Mouse (Mus musculus): ENCODE data around the gene Raph1.
"Not testable (repeated sequence)": the region's sequence is repeated elsewhere in the genome, so short reads cannot be mapped to it uniquely, and the experiment has no call there.

Raph1 gene

DNA sequence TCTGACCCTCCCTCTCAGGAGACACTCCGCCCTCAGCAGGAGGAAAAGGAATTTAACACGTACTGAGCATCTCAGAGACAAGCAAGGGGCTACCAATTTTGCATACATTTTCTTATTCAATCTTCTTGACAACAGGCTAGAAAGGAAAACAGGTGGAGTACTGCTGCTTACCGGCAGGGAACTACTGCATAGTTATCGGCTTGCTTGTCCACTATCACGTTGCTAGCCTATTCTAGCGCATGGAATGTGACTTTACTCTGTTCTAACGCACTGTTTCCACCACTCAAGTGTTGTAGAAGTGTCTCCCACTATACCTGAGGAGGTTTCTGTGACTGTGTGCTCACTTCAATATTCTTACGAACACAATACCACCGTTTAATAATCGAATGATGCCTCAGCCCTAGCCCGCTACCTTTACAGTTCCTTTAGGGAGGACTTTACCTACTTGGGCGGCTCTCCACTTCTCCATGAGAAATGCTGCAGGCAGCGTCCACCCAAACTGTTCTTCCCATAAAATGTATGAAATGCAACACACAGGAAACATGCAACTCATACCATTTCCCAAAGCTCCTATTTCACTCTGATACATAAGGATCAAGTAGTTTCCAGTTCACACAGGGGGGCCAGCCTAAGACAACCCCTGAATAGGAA is 1.5 kb downstream of the Raph1 start:
- DNase-seq (ENCODE audit: low spot score): peak; percentile 67

DNA sequence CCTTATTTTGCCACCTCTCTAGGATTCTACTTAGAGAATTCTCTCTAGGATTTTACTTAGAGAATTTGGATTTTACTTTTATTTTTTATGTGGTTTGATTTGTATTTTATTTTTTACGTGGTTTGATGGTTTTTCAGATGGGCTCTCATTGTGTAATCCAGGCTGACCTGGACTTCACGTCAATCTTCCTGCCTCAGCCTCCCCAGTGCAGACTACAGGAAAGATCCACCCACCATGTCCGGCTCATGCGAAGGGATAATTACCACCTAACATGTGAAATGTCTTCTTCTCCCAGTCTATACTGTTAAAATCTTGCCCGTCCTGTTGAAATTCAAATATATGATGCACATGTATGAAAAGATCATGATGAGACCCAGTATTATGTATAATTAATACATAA is 2.2 kb downstream of the Raph1 start:
- DNase-seq (ENCODE audit: low spot score): no peak

DNA sequence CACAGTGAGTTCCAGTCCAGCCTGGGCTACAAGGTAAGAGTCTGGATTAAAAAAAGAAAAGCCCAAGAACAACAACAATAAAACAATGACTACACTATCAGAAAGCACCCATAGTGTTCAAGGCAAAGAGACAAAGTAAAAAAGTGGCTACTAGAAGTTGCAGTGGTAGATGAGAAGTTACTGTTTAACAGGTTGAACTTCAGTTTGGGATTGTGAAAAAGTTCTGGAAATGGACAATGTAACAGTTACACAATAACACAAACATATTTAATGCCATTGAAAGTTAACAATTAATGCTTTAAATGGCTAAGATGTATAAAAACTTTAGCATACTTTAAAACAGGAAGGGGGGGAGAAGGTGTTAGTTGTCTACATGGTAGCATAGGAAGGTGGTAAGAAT is 3.9 kb downstream of the Raph1 start:
- DNase-seq (ENCODE audit: low spot score): no peak

DNA sequence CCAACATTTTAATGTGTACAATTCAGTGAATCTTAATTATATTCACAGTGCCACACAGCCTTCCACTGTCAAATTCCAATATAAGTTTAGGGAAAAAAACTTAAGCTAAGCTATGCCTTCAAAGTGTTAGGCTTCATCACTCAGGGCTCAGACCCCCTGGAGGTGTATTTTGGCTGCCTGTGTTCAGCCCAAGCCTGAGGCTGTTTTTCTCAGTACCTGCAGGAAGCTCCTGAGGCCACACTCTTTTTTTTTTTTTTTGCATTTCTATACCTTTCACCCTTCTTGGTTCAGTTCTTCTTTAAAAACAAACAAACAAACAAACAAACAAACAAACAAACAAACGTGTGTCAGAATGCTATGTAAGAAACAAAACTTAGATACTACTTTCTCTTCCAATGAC is 23.2 kb downstream of the Raph1 start:
- DNase-seq (ENCODE audit: low spot score): no peak

DNA sequence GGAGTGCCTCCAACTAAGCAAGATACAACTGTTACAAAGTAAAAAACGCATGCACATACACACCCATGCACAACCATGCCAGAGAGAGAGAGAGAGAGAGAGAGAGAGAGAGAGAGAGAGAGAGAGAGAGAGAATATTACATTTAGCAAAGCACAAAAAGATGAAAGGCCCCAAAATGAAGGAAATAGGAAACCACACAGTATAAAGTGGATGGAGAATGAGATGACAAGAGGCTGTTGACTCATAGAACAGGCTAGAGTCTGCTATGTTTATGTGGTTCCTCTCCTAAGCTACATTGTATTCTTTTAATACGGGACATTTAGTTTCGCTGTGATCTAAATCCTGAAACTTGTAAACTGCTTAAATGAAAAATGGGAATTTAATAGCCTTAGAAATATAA is 27.6 kb downstream of the Raph1 start:
- no peak for DNase-seq (ENCODE audit: low spot score)

DNA sequence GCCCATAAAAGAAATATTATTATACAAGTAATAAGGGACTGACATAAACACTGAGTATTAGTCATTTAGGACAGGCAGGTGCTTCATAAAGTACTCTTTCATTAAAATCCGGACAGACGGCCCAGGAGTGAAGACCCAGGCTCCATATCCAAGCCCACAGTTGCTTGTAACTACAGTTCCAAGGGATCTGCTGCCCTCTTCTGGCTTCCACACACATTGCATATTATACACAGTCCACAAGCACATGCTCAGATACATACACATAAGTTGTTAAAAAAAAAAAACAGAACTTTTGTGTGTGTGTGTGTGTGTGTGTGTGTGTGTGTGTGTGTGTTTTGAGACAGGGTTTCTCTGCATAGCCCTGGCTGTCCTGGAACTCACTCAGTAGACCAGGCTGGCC is 32.0 kb downstream of the Raph1 start:
- DNase-seq (ENCODE audit: low spot score): peak; percentile 34

DNA sequence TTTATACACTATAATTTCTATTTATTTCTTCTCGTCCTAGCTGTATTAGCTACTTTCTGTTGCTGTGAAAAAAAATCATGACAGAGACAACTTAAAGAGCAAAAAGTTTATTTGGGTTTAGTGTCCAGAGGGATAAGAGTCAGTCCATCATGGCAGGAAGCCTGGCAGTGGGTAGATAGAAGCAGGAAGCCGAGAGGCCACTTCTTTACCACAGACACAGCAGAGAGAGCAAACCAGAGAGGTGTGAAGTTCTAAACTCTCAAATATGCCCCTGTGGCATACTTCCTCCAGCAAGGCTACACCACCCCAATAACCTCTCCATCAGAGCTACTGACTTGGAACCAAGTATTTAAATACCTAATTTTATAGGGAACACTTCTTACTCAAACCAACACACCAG is 36.3 kb downstream of the Raph1 start:
- DNase-seq (ENCODE audit: low spot score): no peak

DNA sequence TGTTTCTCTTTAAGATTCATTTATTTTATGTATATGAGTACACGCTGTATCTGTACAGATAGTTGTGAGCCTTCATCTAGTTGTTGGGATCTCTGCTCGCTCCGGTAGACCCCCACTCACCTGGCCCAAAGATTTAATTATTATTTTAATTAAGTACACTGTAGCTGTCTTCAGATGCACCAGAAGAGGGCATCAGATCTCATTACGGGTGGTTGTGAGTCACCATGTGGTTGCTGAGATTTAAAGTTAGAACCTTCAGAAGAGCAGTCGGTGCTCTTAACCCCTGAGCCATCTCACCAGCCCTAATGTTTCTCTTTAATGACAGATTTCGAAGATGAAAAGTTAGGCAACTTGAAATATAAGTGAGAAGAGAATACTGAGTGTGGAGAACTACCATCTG is 36.8 kb downstream of the Raph1 start:
- DNase-seq (ENCODE audit: low spot score): no peak

DNA sequence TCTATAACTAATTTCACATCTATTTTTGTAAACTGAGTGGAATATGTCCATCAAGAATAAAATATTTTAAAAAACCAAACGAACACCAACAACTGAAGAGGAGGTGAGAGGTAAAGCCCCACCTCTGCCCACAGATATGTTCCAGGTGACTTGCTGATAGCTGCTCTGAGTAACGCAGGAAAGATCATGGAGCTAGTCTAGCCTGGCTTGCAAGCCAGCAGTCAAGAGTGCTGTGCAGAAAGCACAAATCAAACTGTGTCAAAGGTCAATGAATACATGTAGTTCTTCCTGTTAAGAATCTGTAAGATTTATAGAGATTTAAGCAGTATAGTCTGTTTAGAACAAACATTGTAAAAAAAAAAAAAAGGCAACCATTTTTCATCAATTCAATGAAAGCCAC is 56.3 kb downstream of the Raph1 start:
- no peak for DNase-seq (ENCODE audit: low spot score)

DNA sequence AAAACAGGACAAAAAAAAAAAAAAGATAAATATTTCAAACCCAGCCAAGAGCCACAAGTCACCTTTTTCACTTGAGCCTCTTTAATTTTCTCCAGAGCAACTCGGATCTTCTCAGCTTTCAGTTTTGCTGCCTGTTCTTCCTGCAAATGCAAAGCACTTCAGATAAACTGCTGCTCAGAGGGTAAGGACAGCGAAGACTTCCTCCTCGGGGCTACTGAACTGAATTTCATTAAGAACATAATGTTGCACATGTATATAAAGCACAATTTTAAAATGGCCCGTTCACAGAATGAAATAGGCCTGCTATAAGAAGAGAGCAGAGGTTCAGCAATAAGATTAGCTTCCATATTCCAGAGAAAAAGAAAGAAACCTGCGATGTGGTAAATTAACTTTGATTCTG is 63.4 kb downstream of the Raph1 start:
- no peak for DNase-seq (ENCODE audit: low spot score)

DNA sequence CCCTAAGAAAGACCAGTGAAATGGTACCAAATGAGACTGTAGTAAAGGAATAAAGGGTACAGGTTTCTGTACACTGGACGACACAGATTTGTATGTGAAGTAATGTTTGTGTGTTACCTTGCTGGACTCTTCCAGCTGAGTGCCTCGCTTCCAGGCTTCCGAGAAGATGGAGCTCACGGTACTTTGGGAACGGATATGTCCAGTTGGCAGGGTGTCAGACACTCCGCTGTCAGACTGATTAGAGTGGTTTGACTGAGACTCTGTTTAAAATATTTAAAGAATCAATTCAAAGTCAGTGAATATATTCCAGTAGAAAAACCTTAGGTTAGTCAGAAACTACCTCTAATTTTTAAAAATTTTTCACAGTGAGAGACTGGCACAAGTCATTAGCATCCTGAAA is 73.5 kb downstream of the Raph1 start:
- no peak for DNase-seq (ENCODE audit: low spot score)

DNA sequence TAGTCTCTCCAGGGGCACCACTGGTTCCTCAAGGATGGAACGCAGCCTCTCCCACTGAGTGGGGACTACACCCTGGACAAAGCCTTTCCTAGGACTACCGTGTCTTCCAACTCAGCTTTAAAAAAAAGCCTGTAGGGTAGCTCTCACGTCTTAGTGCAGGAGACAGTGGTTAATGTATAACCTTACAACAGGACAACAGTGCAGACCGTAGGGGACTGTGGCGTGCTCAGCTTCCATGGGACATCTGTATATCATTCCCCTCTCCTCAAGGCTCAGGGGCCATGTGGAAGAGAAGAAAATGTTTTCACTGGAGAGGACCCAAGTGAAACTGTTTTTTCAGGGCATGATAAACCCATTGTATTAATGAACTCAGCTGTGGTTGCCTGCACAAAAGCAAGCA is 74.5 kb downstream of the Raph1 start:
- DNase-seq (ENCODE audit: low spot score): no peak

DNA sequence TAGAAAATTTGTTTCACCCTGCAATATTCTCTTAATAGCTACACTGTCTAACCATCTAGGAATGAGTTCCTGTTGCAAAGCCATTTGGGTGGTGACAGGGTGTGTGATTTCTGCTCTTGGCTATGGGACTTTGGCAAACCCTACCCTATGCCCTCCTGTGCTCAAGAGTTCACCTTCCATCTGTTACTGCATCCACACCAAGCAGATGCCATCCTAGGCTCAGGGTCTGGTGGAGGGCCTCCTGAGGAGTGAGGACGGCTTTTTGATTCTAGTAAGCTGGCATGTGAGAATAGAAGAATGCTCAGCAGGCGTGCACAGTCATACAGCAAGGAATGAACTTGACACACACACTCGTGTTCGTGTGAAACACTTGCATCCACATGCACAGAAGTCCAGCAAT is 76.4 kb downstream of the Raph1 start:
- no peak for DNase-seq (ENCODE audit: low spot score)

DNA sequence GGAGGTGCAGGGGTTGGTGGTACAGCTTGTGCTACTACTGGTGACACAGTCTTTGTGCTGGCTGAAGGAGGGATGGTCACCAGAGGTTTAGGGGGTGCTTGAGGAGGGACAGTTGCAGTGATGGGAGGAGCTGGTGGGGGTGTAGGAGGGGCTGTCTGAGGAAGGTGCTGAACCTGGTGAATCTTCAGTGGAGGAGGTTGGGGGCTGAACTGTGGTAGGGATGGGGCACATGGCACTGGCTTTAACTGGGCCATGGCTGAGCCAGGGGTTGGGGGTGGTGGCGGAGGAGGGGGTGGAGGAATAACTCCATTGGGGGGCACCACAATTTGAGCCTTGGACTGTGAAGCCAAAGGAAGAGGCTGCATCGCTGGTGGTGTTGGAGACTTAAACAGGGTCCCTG is 77.2 kb downstream of the Raph1 start:
- DNase-seq (ENCODE audit: low spot score): no peak

DNA sequence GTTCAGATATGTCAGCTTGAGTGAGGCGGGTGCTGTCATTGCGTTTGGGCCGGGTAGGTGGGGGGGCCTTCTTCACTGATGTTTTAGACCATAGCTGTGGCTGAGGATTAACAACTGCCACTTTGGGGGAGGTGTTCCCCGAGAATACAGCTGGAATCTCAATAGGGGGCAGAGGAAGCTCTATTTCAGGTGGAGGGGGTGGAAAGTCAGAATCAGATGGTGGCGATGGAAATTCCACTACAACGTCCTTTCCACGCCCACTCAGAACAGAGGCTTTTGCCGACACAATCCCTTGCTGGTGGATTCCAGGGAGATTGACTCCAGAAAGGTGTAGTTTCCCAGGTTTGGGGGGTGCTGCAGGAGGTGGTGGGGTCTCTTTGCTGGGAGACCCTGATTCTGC is 78.3 kb downstream of the Raph1 start:
- DNase-seq (ENCODE audit: low spot score): no peak

DNA sequence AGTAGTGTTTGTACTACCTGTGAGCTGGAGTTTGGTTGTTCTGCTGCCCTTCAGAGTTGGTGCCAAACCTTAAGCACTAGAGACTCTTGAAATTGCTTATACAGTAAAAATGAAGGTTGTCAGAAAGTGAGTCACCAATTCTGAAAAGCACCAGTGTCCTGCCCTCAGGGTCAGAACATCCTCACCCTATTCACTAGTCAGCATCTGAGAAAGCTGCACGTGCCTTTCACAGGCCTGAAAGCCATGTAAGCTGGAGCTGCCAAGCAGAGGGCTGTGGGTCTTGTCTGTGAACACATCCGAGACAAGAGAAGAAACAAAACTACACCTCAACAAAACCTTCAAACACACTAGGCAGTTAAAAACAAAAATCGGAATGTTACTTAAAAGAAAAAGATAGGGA is 81.3 kb downstream of the Raph1 start:
- DNase-seq (ENCODE audit: low spot score): no peak

DNA sequence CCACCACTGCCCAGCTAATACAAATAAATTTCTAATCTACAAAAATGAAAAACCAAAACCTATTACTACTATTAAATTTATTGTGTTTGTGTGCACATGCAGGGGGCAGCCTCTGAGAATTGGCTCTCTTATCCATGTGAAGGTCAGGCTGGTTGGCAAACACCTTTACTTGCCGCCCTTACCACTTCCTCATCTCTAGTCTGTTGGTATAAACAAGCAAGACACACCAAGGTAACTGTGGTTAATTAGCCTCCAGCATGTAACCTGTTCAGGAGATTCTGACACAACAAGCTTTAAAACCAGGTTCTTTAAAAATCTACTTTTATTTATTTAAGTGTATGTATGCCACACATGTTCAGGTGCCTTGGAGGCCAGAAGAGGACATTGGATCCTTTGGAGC is 84.0 kb downstream of the Raph1 start:
- DNase-seq (ENCODE audit: low spot score): no peak

DNA sequence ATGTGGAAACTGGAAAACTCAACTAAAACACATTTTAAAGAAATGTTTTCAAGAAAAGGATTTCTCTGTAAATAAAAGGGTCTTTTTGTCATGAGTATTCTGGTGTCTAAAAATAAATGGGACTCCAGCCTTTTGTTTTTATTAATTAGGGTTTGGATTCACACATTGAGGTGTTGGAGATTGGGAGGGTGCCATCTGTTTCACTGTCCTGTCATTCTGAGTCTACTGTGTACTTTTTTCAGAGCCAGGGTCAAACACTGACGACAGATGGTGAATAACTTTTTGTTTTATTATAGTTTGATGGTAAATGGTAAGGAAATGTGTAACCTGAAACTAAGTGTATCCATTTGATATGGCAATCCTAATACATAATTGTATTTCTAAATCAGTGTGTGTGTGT is 85.3 kb downstream of the Raph1 start:
- DNase-seq (ENCODE audit: low spot score): no peak

DNA sequence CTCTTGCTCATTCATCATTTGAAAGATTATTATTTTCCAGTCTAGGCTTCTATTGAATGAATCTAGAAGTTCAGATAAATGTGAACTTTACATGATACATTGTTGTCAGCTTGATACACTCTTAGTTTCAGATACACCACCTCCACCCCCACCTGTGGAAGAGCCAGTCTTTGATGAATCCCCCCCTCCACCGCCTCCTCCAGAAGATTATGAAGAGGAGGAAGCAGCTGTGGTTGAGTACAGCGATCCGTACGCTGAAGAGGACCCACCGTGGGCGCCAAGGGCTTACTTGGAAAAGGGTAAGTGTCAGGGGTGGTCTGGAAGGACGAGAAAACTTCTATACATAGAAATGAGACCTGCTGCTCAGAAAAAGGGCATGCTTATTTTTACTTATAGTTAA is 96.4 kb downstream of the Raph1 start:
- no peak for DNase-seq (ENCODE audit: low spot score)

DNA sequence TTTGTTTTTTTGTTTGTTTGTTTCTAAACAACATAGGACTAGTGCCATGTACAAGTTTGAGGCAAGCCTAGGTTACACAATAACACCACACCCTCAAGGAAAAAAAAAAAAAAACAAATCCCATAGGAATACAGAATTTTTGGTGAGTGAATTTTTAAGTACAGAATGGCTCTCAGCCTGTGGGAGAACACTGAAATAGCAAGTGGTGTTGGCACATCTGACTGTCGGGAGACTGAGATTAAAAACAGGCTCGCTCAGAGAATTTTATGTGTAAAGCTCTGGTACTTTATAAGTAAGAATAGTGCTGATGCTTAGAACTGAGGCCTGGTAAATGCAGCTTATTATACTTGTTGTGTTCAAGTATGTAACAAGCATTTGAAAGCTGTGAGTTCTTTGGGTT is 97.4 kb downstream of the Raph1 start:
- no peak for DNase-seq (ENCODE audit: low spot score)

DNA sequence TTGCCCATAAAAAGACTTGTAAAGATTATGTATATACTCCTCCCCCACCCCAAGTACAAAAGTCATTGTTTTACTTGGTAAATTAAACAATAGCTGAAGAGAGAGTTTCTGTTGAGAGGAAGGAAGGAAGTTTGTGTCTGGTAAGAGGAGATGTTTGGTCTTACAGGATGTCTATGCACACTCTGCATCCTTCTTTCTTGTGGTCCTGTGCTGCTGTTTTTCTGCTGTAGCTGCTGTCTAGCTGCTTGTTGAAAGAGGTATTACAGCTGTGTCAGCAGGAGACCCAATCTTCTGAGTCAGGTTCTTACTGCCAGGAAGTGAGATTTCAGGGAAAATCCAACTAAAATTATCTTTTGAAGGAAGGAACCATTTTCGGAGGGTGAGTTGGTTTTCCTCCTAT is 106.3 kb downstream of the Raph1 start:
- DNase-seq (ENCODE audit: low spot score): no peak

DNA sequence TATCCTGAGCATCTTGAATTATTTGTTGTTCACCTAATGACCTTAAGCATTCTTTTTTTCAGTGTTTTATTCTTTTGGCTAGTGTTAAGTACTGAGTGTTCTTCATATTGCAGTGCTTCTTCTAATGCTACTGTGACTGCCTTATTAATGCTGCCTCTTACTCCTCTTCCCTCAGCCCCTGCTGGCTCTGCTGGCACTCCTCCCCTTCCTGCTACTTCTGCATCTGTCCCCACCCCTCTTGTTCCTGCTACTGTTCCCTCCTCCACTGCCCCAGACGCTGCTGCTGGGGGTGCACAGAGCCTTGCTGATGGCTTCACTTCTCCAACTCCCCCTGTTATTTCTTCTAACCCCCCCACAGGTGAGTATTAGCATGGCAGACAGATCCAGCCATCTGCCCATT is 117.0 kb downstream of the Raph1 start:
- no peak for DNase-seq (ENCODE audit: low spot score)

DNA sequence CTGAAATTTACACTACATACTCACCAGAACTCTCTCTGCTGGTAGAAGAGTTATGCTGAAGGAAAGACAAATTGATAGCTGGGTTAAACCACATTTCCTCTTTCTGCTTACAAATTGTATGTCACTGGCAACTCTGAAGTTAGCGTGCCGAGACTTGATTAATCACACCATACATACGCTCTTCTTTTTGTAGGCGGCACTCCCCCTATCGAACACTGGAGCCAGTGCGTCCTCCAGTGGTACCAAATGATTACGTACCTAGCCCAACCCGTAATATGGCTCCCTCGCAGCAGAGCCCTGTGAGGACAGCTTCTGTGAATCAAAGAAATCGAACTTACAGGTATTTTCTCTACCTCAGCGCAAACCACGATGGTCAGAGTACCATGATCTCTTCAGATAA is 119.8 kb downstream of the Raph1 start:
- no peak for DNase-seq (ENCODE audit: low spot score)

DNA sequence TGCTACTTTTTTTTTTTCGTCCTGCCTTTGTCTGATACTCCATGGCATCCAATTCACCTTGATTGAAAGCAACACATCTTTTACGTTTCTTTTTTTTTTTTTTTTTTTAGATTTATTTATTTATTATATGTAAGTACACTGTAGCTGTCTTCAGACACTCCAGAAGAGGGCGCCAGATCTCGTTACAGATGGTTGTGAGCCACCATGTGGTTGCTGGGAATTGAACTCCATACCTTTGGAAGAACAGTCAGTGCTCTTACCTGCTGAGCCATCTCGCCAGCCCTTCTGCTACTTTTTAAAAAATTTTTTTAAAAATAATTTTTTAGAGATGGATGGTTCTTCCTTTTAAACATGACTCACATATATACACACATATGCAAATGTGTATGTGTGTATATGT is 125.5 kb downstream of the Raph1 start:
- not testable (repeated sequence) for DNase-seq (ENCODE audit: low spot score)

DNA sequence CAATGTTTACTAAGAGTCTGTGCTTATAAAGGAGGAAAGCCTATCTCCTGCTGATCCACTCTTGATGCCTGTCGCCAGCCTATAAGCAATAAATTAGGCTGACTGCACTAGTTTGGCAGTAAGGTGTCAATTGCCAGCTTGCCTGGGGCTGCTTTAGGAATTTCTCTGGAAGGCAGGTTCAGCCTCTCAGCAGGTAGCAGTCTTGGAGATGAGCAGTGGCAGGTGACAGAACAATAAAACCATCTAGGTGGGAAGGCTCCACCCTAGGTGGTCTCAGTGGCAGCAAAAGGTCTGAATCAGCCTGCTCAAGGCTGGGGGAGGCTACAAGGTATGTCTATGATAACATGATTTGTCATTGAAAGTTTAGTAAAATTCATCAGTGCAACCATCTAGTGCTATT is 134.4 kb downstream of the Raph1 start:
- DNase-seq (ENCODE audit: low spot score): no peak

Measured in retina, embryonic 14.5 days (tissue).